Mouse (Mus musculus) heart, postnatal 36 days (tissue): ENCODE measurements at regions not wholly inside any gene's neighbourhood (a gene's known extent, or its start where the extent isn't known, plus 50 kb on each side); places are given as distances from the start of the nearest gene placed in this dataset.

Experiments
- microRNA-seq, 2 experiments: library from miRNA; unstranded; fragments of <30 nt; microRNA quantifications; one replicate each; pipeline ENCODE4 v1.2.0; 2021; ENCODE audit warnings: borderline number of aligned reads in 2 of 2

Small RNA genes in the stretch of these regions (microRNA-seq; reads per million reads assigned to microRNA genes)
- 0 reads per million in 2 experiments for gene Gm22802
